Mouse (Mus musculus): ENCODE results near the gene H2al2c.
"Not testable (repeated sequence)": the region's sequence is repeated elsewhere in the genome, so short reads cannot be mapped to it uniquely, and the experiment has no call there.

Gene H2al2c

GRCm38 (mm10) chrY:2598799-2599198 is at the start of gene H2al2c:
H2al2c (plus strand) TSS chrY:2599099.
- CTCF ChIA-PET = not testable (repeated sequence)
